Mouse (Mus musculus): ENCODE results near the gene Adam12.

DNA sequence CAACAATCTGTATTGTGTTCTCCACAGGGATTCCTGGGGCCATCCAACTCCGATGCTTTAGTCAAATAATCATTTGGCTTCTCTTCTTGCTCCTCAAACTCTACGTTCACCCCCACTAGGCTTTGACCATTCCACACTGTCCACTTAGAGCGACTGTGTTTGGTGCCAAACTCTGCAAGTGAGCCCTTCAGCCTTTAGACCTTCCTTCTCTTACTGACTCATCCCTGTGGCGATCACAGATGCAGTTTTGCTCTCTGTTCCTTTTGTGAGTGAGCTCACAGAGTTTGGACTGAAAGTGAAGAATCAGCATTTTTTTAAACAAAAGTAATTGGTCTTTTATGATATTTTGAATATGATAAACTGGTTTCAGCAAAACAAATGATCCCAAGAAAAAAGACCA lies 80.6 kb downstream of the Adam12 start:
- TF ChIP-seq CTCF (IDR thresholded peaks at IDR 0.05; ENCODE audit: low read depth, low read length) (no peak), POLR2A (IDR thresholded peaks at IDR 0.05; ENCODE audit: insufficient read depth, low read length) (no peak)

All from ES-Bruce4 (cell line).